Mouse (Mus musculus) embryonic facial prominence, embryonic 13.5 days (tissue): Measurements from ENCODE around the gene Atp8a2. TPM values are rescaled to one million over a fixed set of nuclear protein-coding genes. Genes with fewer than 3 reads are reported as not detected.

Experiments
- ATAC-seq: fragments of 200-750 bp; cut with Nextera tagmentation; 2 replicates; pipeline ENCODE4 v1.8.0; 2017; ENCODE audit warnings: low read depth; ENCODE audit not compliant: insufficient number of reproducible peaks, insufficient read depth, low FRiP score, low TSS enrichment
- H3K27ac ChIP-seq: fragments of 300-500 bp; sonication (generic); 2 replicates; pipeline ENCODE4 v1.5.1; 2015; ENCODE audit warnings: moderate library complexity, mild to moderate bottlenecking, inconsistent platforms
- H3K27me3 ChIP-seq: fragments of 300-500 bp; sonication (generic); 2 replicates; pipeline ENCODE4 v1.6.1; 2015; ENCODE audit warnings: mild to moderate bottlenecking, inconsistent platforms
- H3K36me3 ChIP-seq: fragments of 300-500 bp; sonication (generic); 2 replicates; pipeline ENCODE4 v1.6.1; 2015; ENCODE audit warnings: mild to moderate bottlenecking, inconsistent platforms
- H3K4me1 ChIP-seq: fragments of 300-500 bp; sonication (generic); 2 replicates; pipeline ENCODE4 v1.6.1; 2015; ENCODE audit warnings: inconsistent platforms
- H3K4me2 ChIP-seq: fragments of 300-500 bp; sonication (generic); 2 replicates; pipeline ENCODE4 v1.6.1; 2015; ENCODE audit warnings: moderate library complexity, mild to moderate bottlenecking, inconsistent platforms
- H3K4me3 ChIP-seq: fragments of 300-500 bp; sonication (generic); 2 replicates; pipeline ENCODE4 v1.5.1; 2015; ENCODE audit warnings: mild to moderate bottlenecking, inconsistent platforms
- H3K9ac ChIP-seq: fragments of 300-500 bp; sonication (generic); 2 replicates; pipeline ENCODE4 v1.6.1; 2015; ENCODE audit warnings: mild to moderate bottlenecking, inconsistent platforms
- H3K9me3 ChIP-seq: fragments of 300-500 bp; sonication (generic); 2 replicates; pipeline ENCODE4 v1.6.1; 2016; ENCODE audit warnings: inconsistent platforms
- WGBS: fragments of 180-500 bp; shearing (Covaris S2); methylation state at CpG from one replicate; pipeline ENCODE4 v1.1.7; 2015; ENCODE audit warnings: mixed read lengths; 5-methylcytosine and 5-hydroxymethylcytosine counted together
- polyA plus RNA-seq: library from polyadenylated mRNA; unstranded; fragments of >200 nt; fragmentation: Nextera tagmentation; extraction: Ambion mirVana; gene quantifications from 2 replicates; pipeline ENCODE4 v1.2.1, GENCODE M21; 2015

Atp8a2 gene
- polyA plus RNA-seq, 1 experiment from 2014 or later: 3.1 TPM

- Histone ChIP-seq H3K4me1 (peaks cover 37% of the 10 kb centered on the region), H3K9ac (no peak overlapping the region), H3K36me3 (no peaks in the 10 kb centered on the region), H3K27me3 (no peaks in the 10 kb centered on the region), H3K4me3 (no peak overlapping the region), H3K27ac (no peak overlapping the region), H3K4me2 (no peak overlapping the region), H3K9me3 (no peaks in the 10 kb centered on the region)
- WGBS: 82% methylated on average over 8 of the region's 8 CpGs
- ATAC-seq: no peak
These were observed 304.9 kb downstream of the Atp8a2 start for GRCm38 (mm10) chr14:59892084-59892483.

- Histone ChIP-seq H3K9ac (no peak overlapping the region), H3K27me3 (no peaks in the 10 kb centered on the region), H3K4me1 (peaks cover 43% of the 10 kb centered on the region), H3K27ac (no peak overlapping the region), H3K4me2 (no peak overlapping the region), H3K4me3 (no peak overlapping the region), H3K36me3 (no peaks in the 10 kb centered on the region), H3K9me3 (no peaks in the 10 kb centered on the region)
- no peak for ATAC-seq
- WGBS: 83% methylated on average over 5 of the region's 5 CpGs
These were observed 305.5 kb downstream of the Atp8a2 start for GRCm38 (mm10) chr14:59891491-59891890.

- 40% methylated on average over 5 of the region's 5 CpGs for WGBS
- H3K27ac ChIP-seq: no peak overlapping the region
- no peak overlapping the region for H3K9ac ChIP-seq
- no peak for ATAC-seq
- no peaks in the 10 kb centered on the region for H3K36me3 ChIP-seq
- no peak overlapping the region for H3K4me3 ChIP-seq
- H3K27me3 ChIP-seq: no peaks in the 10 kb centered on the region
- H3K9me3 ChIP-seq: no peaks in the 10 kb centered on the region
- no peak overlapping the region for H3K4me2 ChIP-seq
- peaks cover 43% of the 10 kb centered on the region for H3K4me1 ChIP-seq
These were observed 306.2 kb downstream of the Atp8a2 start for GRCm38 (mm10) chr14:59890818-59891217.

- no peak overlapping the region for H3K27ac ChIP-seq
- no peak for ATAC-seq
- no peaks in the 10 kb centered on the region for H3K36me3 ChIP-seq
- no peak overlapping the region for H3K4me2 ChIP-seq
- 66% methylated on average over 7 of the region's 7 CpGs for WGBS
- peaks cover 43% of the 10 kb centered on the region for H3K4me1 ChIP-seq
- H3K4me3 ChIP-seq: no peak overlapping the region
- H3K9ac ChIP-seq: no peak overlapping the region
- H3K27me3 ChIP-seq: no peaks in the 10 kb centered on the region
- no peaks in the 10 kb centered on the region for H3K9me3 ChIP-seq
These were observed 306.9 kb downstream of the Atp8a2 start for GRCm38 (mm10) chr14:59890107-59890506.

GRCm38 (mm10) chr14:59888446-59888845 lies 308.5 kb downstream of the Atp8a2 start:
- Histone ChIP-seq H3K9me3 (no peaks in the 10 kb centered on the region), H3K36me3 (no peaks in the 10 kb centered on the region), H3K27me3 (no peaks in the 10 kb centered on the region), H3K4me3 (no peak overlapping the region), H3K4me2 (no peak overlapping the region), H3K4me1 (peaks cover 43% of the 10 kb centered on the region), H3K9ac (no peak overlapping the region), H3K27ac (no peak overlapping the region)
- no peak for ATAC-seq
- 85% methylated on average over 1 of the region's 1 CpGs for WGBS

GRCm38 (mm10) chr14:59888046-59888445 lies 308.9 kb downstream of the Atp8a2 start:
- Histone ChIP-seq H3K27ac (0 out of 2 replicates have a peak overlapping the region, but pooled peaks have one; percentile 55), H3K36me3 (no peaks in the 10 kb centered on the region), H3K27me3 (no peaks in the 10 kb centered on the region), H3K9ac (no peak overlapping the region), H3K4me3 (no peak overlapping the region), H3K4me2 (no peak overlapping the region), H3K9me3 (no peaks in the 10 kb centered on the region), H3K4me1 (peaks cover 43% of the 10 kb centered on the region)
- 81% methylated on average over 6 of the region's 6 CpGs for WGBS
- ATAC-seq: no peak

- H3K27ac ChIP-seq: peak overlapping the region; percentile 55; the same call in 1 of the 2 replicates
- peak overlapping the region; percentile 24 for H3K4me2 ChIP-seq
- WGBS: 35% methylated on average over 15 of the region's 15 CpGs
- 0 out of 2 replicates have a peak, but pooled peaks have one; percentile 11 for ATAC-seq
- H3K4me3 ChIP-seq: no peak overlapping the region
- no peaks in the 10 kb centered on the region for H3K36me3 ChIP-seq
- peak overlapping the region; percentile 36; the same call in 1 of the 2 replicates for H3K9ac ChIP-seq
- H3K27me3 ChIP-seq: no peaks in the 10 kb centered on the region
- no peaks in the 10 kb centered on the region for H3K9me3 ChIP-seq
- H3K4me1 ChIP-seq: peaks cover 37% of the 10 kb centered on the region
These were observed 309.7 kb downstream of the Atp8a2 start for GRCm38 (mm10) chr14:59887061-59887861.

GRCm38 (mm10) chr14:59883517-59884069 lies 313.4 kb downstream of the Atp8a2 start:
- peaks cover 17% of the 10 kb centered on the region for H3K4me1 ChIP-seq
- H3K27ac ChIP-seq: no peak overlapping the region
- no peak overlapping the region for H3K4me3 ChIP-seq
- no peaks in the 10 kb centered on the region for H3K27me3 ChIP-seq
- no peak for ATAC-seq
- 85% methylated on average over 10 of the region's 10 CpGs for WGBS
- H3K9me3 ChIP-seq: no peaks in the 10 kb centered on the region
- no peak overlapping the region for H3K9ac ChIP-seq
- no peak overlapping the region for H3K4me2 ChIP-seq
- no peaks in the 10 kb centered on the region for H3K36me3 ChIP-seq

- ATAC-seq: no peak
- Histone ChIP-seq H3K27ac (no peak overlapping the region), H3K9ac (no peak overlapping the region), H3K4me2 (no peak overlapping the region), H3K36me3 (no peaks in the 10 kb centered on the region), H3K9me3 (0 out of 2 replicates have a peak, but pooled peaks cover 4% of the 10 kb centered on the region), H3K27me3 (no peaks in the 10 kb centered on the region), H3K4me1 (peaks cover 5% of the 10 kb centered on the region), H3K4me3 (no peak overlapping the region)
- 89% methylated on average over 3 of the region's 3 CpGs for WGBS
These were observed 316.1 kb downstream of the Atp8a2 start for GRCm38 (mm10) chr14:59880829-59881228.

GRCm38 (mm10) chr14:59878248-59878647 lies 318.7 kb downstream of the Atp8a2 start:
- H3K4me1 ChIP-seq: peaks cover 12% of the 10 kb centered on the region
- no peak overlapping the region for H3K4me3 ChIP-seq
- no peak overlapping the region for H3K4me2 ChIP-seq
- H3K36me3 ChIP-seq: no peaks in the 10 kb centered on the region
- no peak overlapping the region for H3K9ac ChIP-seq
- no peak for ATAC-seq
- WGBS: 72% methylated on average over 3 of the region's 3 CpGs
- H3K27me3 ChIP-seq: no peaks in the 10 kb centered on the region
- no peak overlapping the region for H3K27ac ChIP-seq
- H3K9me3 ChIP-seq: 0 out of 2 replicates have a peak, but pooled peaks cover 4% of the 10 kb centered on the region

- no peak overlapping the region for H3K27ac ChIP-seq
- H3K4me1 ChIP-seq: peaks cover 18% of the 10 kb centered on the region
- no peak overlapping the region for H3K4me2 ChIP-seq
- H3K27me3 ChIP-seq: no peaks in the 10 kb centered on the region
- H3K36me3 ChIP-seq: no peaks in the 10 kb centered on the region
- no peak overlapping the region for H3K4me3 ChIP-seq
- H3K9me3 ChIP-seq: 0 out of 2 replicates have a peak, but pooled peaks cover 4% of the 10 kb centered on the region
- ATAC-seq: no peak
- WGBS: 86% methylated on average over 2 of the region's 2 CpGs
- no peak overlapping the region for H3K9ac ChIP-seq
These were observed 320.5 kb downstream of the Atp8a2 start for GRCm38 (mm10) chr14:59876525-59876924.

- Histone ChIP-seq H3K27me3 (peaks cover 3% of the 10 kb centered on the region; the same call in 1 of the 2 replicates), H3K4me2 (no peak overlapping the region), H3K36me3 (no peaks in the 10 kb centered on the region), H3K27ac (no peak overlapping the region), H3K4me3 (no peak overlapping the region), H3K9me3 (0 out of 2 replicates have a peak, but pooled peaks cover 6% of the 10 kb centered on the region), H3K4me1 (peaks cover 16% of the 10 kb centered on the region; the same call in 1 of the 2 replicates), H3K9ac (no peak overlapping the region)
- no peak for ATAC-seq
- 54% methylated on average over 7 of the region's 7 CpGs for whole genome bisulfite sequencing
These were observed 328.6 kb downstream of the Atp8a2 start for GRCm38 (mm10) chr14:59868369-59868768.
